Mouse (Mus musculus) heart, postnatal 4 days (tissue): Measurements from ENCODE around the gene Gm27027. TPM values are rescaled to one million over a fixed set of nuclear protein-coding genes. Genes with fewer than 3 reads are reported as not detected.
A peak's percentile ranks its signal among the peaks of the same experiment; 100 is the strongest.

Source experiments
- DNase-seq: peaks from one replicate; pipeline ENCODE4 v3.0.0; 2021
- total RNA-seq, 2 experiments: library from RNA; stranded (reverse); gene quantifications; 2 replicates each; pipeline ENCODE4 v1.2.3; 2021

Gene Gm27027
- total RNA-seq, 2 experiments from 2014 or later: 1.8 TPM; not detected in 1

DNA sequence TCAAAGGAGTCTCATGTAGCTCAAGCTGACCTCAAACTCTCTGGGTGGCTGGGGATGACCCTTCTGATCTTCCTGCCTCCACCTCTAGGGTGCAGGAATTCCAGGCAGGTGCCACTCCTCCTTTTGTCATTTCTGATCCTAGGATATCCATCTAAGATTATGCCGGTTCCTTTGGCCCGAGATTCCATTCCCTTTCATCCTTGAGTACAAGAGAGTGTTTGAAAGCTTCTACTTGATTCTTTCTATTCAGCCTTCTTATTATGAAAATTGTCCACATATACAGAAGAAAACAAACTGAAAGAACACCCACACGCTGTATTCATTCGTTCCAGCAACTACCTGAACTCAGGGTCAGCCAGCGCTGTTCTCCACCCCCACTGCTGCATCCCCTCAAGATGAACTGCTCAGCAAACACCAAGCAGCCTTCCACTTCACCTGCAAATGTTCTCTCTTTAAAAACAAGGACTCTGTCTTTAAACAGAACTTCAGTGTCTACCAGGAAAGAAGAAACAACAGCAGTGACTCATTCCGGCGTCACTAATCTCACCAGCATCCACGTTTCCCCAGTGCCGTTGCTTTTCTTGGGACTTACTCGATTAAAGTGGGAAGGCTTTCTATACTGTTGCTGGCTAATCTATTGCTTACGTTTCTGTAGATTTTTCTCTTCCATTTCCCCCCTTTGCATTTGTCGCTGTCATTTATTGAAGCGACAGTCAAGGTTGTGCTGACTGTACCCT lies 68.3 kb downstream of the Gm27027 start:
- no peak for DNase-seq

GRCm38 (mm10) chr2:93926141-93926540 lies 70.0 kb downstream of the Gm27027 start:
- no peak for DNase-seq

DNA sequence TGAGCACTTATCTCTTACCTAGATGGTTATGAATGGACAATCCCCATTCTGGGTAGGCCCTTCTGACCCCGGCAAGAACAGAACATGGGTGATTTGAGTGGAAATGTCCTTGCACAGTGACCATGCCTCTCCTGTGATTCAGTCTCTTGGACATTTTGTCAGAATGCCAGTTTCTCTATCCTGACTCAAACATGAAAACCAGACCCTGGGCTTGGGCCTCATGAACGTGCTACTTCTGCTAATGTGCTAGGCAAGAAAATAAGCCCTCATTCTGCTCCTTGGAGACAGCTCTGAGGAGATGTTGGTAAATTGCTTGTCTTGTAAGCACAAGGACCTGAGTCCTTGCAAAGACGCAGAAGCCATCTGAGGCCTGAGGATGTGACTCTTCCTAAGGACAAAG lies 77.1 kb downstream of the Gm27027 start:
- no peak for DNase-seq

- no peak for DNase-seq
Measured at GRCm38 (mm10) chr2:93913552-93913951, 82.6 kb downstream of the Gm27027 start.

DNA sequence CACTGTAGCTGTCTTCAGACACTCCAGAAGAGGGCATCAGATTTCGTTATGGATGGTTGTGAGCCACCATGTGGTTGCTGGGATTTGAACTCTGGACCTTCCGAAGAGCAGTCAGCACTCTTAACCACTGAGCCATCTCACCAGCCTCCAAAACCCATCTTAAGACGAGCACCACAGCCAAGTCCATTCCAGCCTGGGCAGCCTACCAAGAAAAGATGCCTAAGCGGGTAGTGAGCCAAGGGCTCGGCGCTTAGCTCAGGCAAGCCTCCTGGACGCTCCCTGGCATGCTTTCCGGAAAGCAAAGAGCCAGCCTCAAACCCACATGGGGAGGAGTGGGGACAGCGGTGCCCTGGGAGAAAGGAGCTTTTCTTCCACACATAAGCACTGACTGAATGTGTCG lies 84.2 kb downstream of the Gm27027 start:
- peak; percentile 23 for DNase-seq

GRCm38 (mm10) chr2:93909716-93910115 lies 86.4 kb downstream of the Gm27027 start:
- no peak for DNase-seq

DNA sequence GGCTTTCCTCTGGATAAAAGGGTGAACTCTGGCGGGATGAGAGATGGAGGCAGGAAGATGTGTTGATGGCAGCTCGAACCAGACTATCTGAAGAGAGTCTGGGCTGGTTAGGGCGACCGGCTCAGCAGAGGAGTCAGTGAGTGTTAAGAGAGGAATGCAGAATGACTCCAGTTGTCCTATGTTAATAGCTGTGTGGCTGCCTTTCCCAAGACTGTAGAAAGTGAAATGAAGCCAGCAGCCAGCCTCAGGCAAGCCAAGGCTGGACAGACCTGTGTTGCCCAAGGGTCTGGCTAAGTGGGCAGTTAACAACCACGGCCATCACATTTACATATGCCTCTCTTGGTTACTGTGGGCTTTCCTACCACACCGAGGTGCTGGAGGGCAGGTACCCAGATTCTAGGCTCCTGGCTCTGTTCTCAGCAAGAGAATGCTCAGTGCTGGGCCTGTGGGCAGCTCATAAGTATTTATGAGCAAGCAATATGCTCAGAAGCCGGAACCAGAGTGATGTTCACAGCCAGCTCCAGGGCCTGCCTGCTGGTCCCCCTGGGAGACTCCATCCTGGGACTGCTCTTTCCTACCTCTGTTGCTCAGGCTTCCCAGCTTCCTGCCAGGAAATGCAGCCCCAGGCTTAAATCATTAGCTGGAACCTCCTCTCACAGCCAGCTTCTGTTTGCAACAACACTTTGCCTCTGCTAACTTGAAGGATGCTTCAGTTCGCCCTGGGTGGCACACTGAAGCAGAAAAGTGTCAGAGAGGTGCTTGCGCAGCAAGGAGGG lies 88.4 kb downstream of the Gm27027 start:
- DNase-seq: peak; percentile 32

Other genes starting within 250 kb of the Gm27027 start
- 10 to 100 TPM; 60.2 to 61.4 TPM for gene Ext2, start 173.8 kb downstream of the Gm27027 start, total RNA-seq
- 10 to 100 TPM; 10.2 to 10.6 TPM for gene Accs, start 146.4 kb downstream of the Gm27027 start, total RNA-seq
- not detected for gene Accsl, start 127.2 kb downstream of the Gm27027 start, total RNA-seq
- 10 to 100 TPM; 24.2 to 26.7 TPM for gene Gm13889, start 39.2 kb downstream of the Gm27027 start, total RNA-seq
- 10 to 100 TPM; 72.4 to 82.2 TPM for gene Alkbh3, start 14.5 kb upstream of the Gm27027 start, total RNA-seq
- gene Hsd17b12, start 161.6 kb upstream of the Gm27027 start, total RNA-seq: 10 to 100 TPM; 39.7 to 44.8 TPM